Mouse (Mus musculus) thymus, postnatal 14 days (tissue): ENCODE measurements around the gene Tle4.

Experiments used
- DNase-seq: peaks from one replicate; pipeline ENCODE4 v3.0.0; 2021

The Tle4 gene

GRCm38 (mm10) chr19:14590154-14590553, 7.7 kb downstream of the Tle4 start:
- no peak for DNase-seq

GRCm38 (mm10) chr19:14588221-14589123, 9.4 kb downstream of the Tle4 start:
- peak; percentile 48 for DNase-seq

- no peak for DNase-seq
These were observed 11.7 kb downstream of the Tle4 start for GRCm38 (mm10) chr19:14586171-14586570.

- no peak for DNase-seq
These were observed 12.1 kb downstream of the Tle4 start for GRCm38 (mm10) chr19:14585731-14586130.

GRCm38 (mm10) chr19:14585235-14585634, 12.6 kb downstream of the Tle4 start:
- DNase-seq, result no peak

- DNase-seq, result no peak
These were observed 19.2 kb downstream of the Tle4 start for GRCm38 (mm10) chr19:14578698-14579097.

- no peak for DNase-seq
These were observed 19.8 kb downstream of the Tle4 start for GRCm38 (mm10) chr19:14578016-14578415.

GRCm38 (mm10) chr19:14576311-14576710, 21.5 kb downstream of the Tle4 start:
- no peak for DNase-seq

- DNase-seq, result no peak
These were observed 29.0 kb downstream of the Tle4 start for GRCm38 (mm10) chr19:14568879-14569278.

- no peak for DNase-seq
These were observed 30.8 kb downstream of the Tle4 start for GRCm38 (mm10) chr19:14567081-14567480.

- DNase-seq, result no peak
These were observed 31.3 kb downstream of the Tle4 start for GRCm38 (mm10) chr19:14566564-14567021.

- DNase-seq, result no peak
These were observed 32.3 kb downstream of the Tle4 start for GRCm38 (mm10) chr19:14565424-14566069.

- DNase-seq, result no peak
These were observed 34.4 kb downstream of the Tle4 start for GRCm38 (mm10) chr19:14563273-14563959.

GRCm38 (mm10) chr19:14547871-14548270, 50.0 kb downstream of the Tle4 start:
- no peak for DNase-seq

- DNase-seq, result no peak
These were observed 50.6 kb downstream of the Tle4 start for GRCm38 (mm10) chr19:14547133-14547842.

GRCm38 (mm10) chr19:14545485-14545884, 52.4 kb downstream of the Tle4 start:
- no peak for DNase-seq

GRCm38 (mm10) chr19:14543305-14543704, 54.5 kb downstream of the Tle4 start:
- DNase-seq, result no peak

- DNase-seq, result no peak
These were observed 57.2 kb downstream of the Tle4 start for GRCm38 (mm10) chr19:14540678-14541077.

- no peak for DNase-seq
These were observed 61.2 kb downstream of the Tle4 start for GRCm38 (mm10) chr19:14536676-14537075.

- DNase-seq, result no peak
These were observed 63.4 kb downstream of the Tle4 start for GRCm38 (mm10) chr19:14534447-14534846.

GRCm38 (mm10) chr19:14532861-14533260, 65.0 kb downstream of the Tle4 start:
- no peak for DNase-seq

GRCm38 (mm10) chr19:14520098-14520802, 77.6 kb downstream of the Tle4 start:
- DNase-seq, result no peak
